Mouse (Mus musculus): ENCODE results near the gene Aak1. TPM values are rescaled to one million over a fixed set of nuclear protein-coding genes. Genes with fewer than 3 reads are reported as not detected.

Gene Aak1
- polyA plus RNA-seq, 1 experiment from 2014 or later = 5.8 TPM

Other genes starting within 250 kb of the Aak1 start
- 0.13 TPM in 2 replicates for gene Asprv1, start 221.4 kb upstream of the Aak1 start, polyA plus RNA-seq (2016; fragmentation: Nextera tagmentation; extraction: Ambion mirVana)
- 35.1 and 39.7 TPM in 2 replicates for gene Mxd1, start 180.4 kb upstream of the Aak1 start, polyA plus RNA-seq (2016; fragmentation: Nextera tagmentation; extraction: Ambion mirVana)
- 82.0 and 85.1 TPM in 2 replicates for gene Snrnp27, start 165.0 kb upstream of the Aak1 start, polyA plus RNA-seq (2016; fragmentation: Nextera tagmentation; extraction: Ambion mirVana)
- gene Gmcl1, start 116.1 kb upstream of the Aak1 start, polyA plus RNA-seq (2016; fragmentation: Nextera tagmentation; extraction: Ambion mirVana) = 17.5 and 17.8 TPM in 2 replicates
- gene Anxa4, start 55.9 kb upstream of the Aak1 start, polyA plus RNA-seq (2016; fragmentation: Nextera tagmentation; extraction: Ambion mirVana) = 27.0 and 27.9 TPM in 2 replicates
- 65.2 and 66.9 TPM in 2 replicates for gene Nfu1, start 159.7 kb downstream of the Aak1 start, polyA plus RNA-seq (2016; fragmentation: Nextera tagmentation; extraction: Ambion mirVana)
- gene Gfpt1, start 193.3 kb downstream of the Aak1 start, polyA plus RNA-seq (2016; fragmentation: Nextera tagmentation; extraction: Ambion mirVana) = 8.7 and 9.2 TPM in 2 replicates

Data from liver, embryonic 12.5 days (tissue).